Mouse (Mus musculus): ENCODE measurements around the gene Gm43191. TPM values are rescaled to one million over a fixed set of nuclear protein-coding genes. Genes with fewer than 3 reads are reported as not detected.

Gene Gm43191
- 0.33 TPM in 1 of 2 replicates, not detected in the other for polyA plus RNA-seq (2015; fragmentation: Nextera tagmentation; extraction: Ambion mirVana)

GRCm38 (mm10) chr3:116681160-116681559 is at the start of gene Gm43191:
Gene Gm43191 (minus strand): TSS chr3:116681260.
- Histone ChIP-seq H3K27ac (no peak within 1 kb of the TSS), H3K4me3 (no peak within 1 kb of the TSS), H3K4me1 (no peaks in the 10 kb centered on the region), H3K9ac (no peak within 1 kb of the TSS), H3K27me3 (no peaks in the 10 kb centered on the region), H3K36me3 (ENCODE audit: poor library complexity, severe bottlenecking) (0 out of 2 replicates have a peak, but pooled peaks cover 3% of the 10 kb centered on the region), H3K9me3 (replicated peaks) (no peaks in the 10 kb centered on the region), H3K4me2 (no peak within 1 kb of the TSS)
- 86% methylated on average over 1 of the region's 1 CpGs for WGBS
- ATAC-seq, result no peak

GRCm38 (mm10) chr3:116729483-116730174 is 48.6 kb upstream of the Gm43191 start:
- no peaks in the 10 kb centered on the region for H3K36me3 ChIP-seq (ENCODE audit: poor library complexity, severe bottlenecking)
- no peak overlapping the region for H3K4me2 ChIP-seq
- 45% methylated on average over 2 of the region's 2 CpGs for WGBS
- ATAC-seq, result no peak
- H3K4me3 ChIP-seq, result no peak overlapping the region
- H3K27me3 ChIP-seq, result no peaks in the 10 kb centered on the region
- H3K4me1 ChIP-seq, result peaks cover 7% of the 10 kb centered on the region
- H3K9me3 ChIP-seq (replicated peaks), result no peaks in the 10 kb centered on the region
- no peak overlapping the region for H3K27ac ChIP-seq
- no peak overlapping the region for H3K9ac ChIP-seq

GRCm38 (mm10) chr3:116726807-116727206 is 45.7 kb upstream of the Gm43191 start:
- no peaks in the 10 kb centered on the region for H3K27me3 ChIP-seq
- no peaks in the 10 kb centered on the region for H3K36me3 ChIP-seq (ENCODE audit: poor library complexity, severe bottlenecking)
- ATAC-seq, result no peak
- H3K4me1 ChIP-seq, result peaks cover 7% of the 10 kb centered on the region
- H3K9me3 ChIP-seq (replicated peaks), result no peaks in the 10 kb centered on the region
- H3K4me3 ChIP-seq, result no peak overlapping the region
- no peak overlapping the region for H3K27ac ChIP-seq
- WGBS, result 79% methylated on average over 9 of the region's 9 CpGs
- H3K4me2 ChIP-seq, result no peak overlapping the region
- H3K9ac ChIP-seq, result no peak overlapping the region

- Histone ChIP-seq H3K4me2 (no peak overlapping the region), H3K27ac (no peak overlapping the region), H3K4me3 (no peak overlapping the region), H3K9ac (no peak overlapping the region), H3K27me3 (no peaks in the 10 kb centered on the region), H3K9me3 (replicated peaks) (no peaks in the 10 kb centered on the region), H3K4me1 (no peaks in the 10 kb centered on the region), H3K36me3 (ENCODE audit: poor library complexity, severe bottlenecking) (no peaks in the 10 kb centered on the region)
- ATAC-seq, result no peak
- WGBS, result 38% methylated on average over 10 of the region's 10 CpGs
Observed at GRCm38 (mm10) chr3:116723496-116724481, 42.7 kb upstream of the Gm43191 start.

- Histone ChIP-seq H3K27ac (no peak overlapping the region), H3K4me3 (no peak overlapping the region)
- 86% methylated on average over 4 of the region's 4 CpGs for WGBS
Observed at GRCm38 (mm10) chr3:116722980-116723379, 41.9 kb upstream of the Gm43191 start.

GRCm38 (mm10) chr3:116718951-116719350 is 37.9 kb upstream of the Gm43191 start:
- H3K27ac ChIP-seq, result no peak overlapping the region
- no peak overlapping the region for H3K4me2 ChIP-seq
- no peaks in the 10 kb centered on the region for H3K36me3 ChIP-seq (ENCODE audit: poor library complexity, severe bottlenecking)
- no peak overlapping the region for H3K4me3 ChIP-seq
- no peak overlapping the region for H3K9ac ChIP-seq
- no peak for ATAC-seq
- peaks cover under 1% of the 10 kb centered on the region; the same call in 1 of the 2 replicates for H3K27me3 ChIP-seq
- 74% methylated on average over 3 of the region's 3 CpGs for WGBS
- H3K4me1 ChIP-seq, result no peaks in the 10 kb centered on the region
- H3K9me3 ChIP-seq (replicated peaks), result no peaks in the 10 kb centered on the region

More at GRCm38 (mm10) chr3:116722980-116723379, 41.9 kb upstream of the Gm43191 start:
- no peak overlapping the region for H3K4me2 ChIP-seq
- no peak overlapping the region for H3K9ac ChIP-seq
- H3K4me1 ChIP-seq, result no peaks in the 10 kb centered on the region
- H3K36me3 ChIP-seq (ENCODE audit: poor library complexity, severe bottlenecking), result no peaks in the 10 kb centered on the region
- no peak for ATAC-seq
- no peaks in the 10 kb centered on the region for H3K9me3 ChIP-seq (replicated peaks)
- no peaks in the 10 kb centered on the region for H3K27me3 ChIP-seq

- Histone ChIP-seq H3K9ac (no peak overlapping the region), H3K9me3 (replicated peaks) (no peaks in the 10 kb centered on the region), H3K4me3 (peak overlapping the region; percentile 87; the same call in 1 of the 2 replicates)
Observed at GRCm38 (mm10) chr3:116713031-116713430, 32.0 kb upstream of the Gm43191 start.

GRCm38 (mm10) chr3:116712436-116712881 is 31.4 kb upstream of the Gm43191 start, which contains the start of gene Slc35a3:
Gene Slc35a3 (minus strand): TSS chr3:116712831.
- no peaks in the 10 kb centered on the region for H3K36me3 ChIP-seq (ENCODE audit: poor library complexity, severe bottlenecking)
- ATAC-seq, result peak; percentile 46
- peak within 1 kb of the TSS; percentile 23; the same call in 1 of the 2 replicates for H3K27ac ChIP-seq
- peaks cover 15% of the 10 kb centered on the region for H3K27me3 ChIP-seq
- H3K9me3 ChIP-seq (replicated peaks), result no peaks in the 10 kb centered on the region
- 3% methylated on average over 8 of the region's 8 CpGs for WGBS
- peak within 1 kb of the TSS; percentile 87 for H3K4me3 ChIP-seq
- peaks cover 14% of the 10 kb centered on the region for H3K4me1 ChIP-seq
- peak within 1 kb of the TSS; percentile 81 for H3K9ac ChIP-seq
- peak within 1 kb of the TSS; percentile 80 for H3K4me2 ChIP-seq

More at GRCm38 (mm10) chr3:116713031-116713430, 32.0 kb upstream of the Gm43191 start:
- H3K27ac ChIP-seq, result no peak overlapping the region
- ATAC-seq, result no peak
- H3K4me1 ChIP-seq, result peaks cover 14% of the 10 kb centered on the region
- H3K36me3 ChIP-seq (ENCODE audit: poor library complexity, severe bottlenecking), result no peaks in the 10 kb centered on the region
- peaks cover 15% of the 10 kb centered on the region for H3K27me3 ChIP-seq
- peak overlapping the region; percentile 80; the same call in 1 of the 2 replicates for H3K4me2 ChIP-seq
- WGBS, result 39% methylated on average over 5 of the region's 5 CpGs

- H3K4me1 ChIP-seq, result peaks cover 14% of the 10 kb centered on the region
- ATAC-seq, result peak; percentile 86
- H3K4me2 ChIP-seq, result peak overlapping the region; percentile 80
- H3K4me3 ChIP-seq, result peak overlapping the region; percentile 87
- H3K36me3 ChIP-seq (ENCODE audit: poor library complexity, severe bottlenecking), result no peaks in the 10 kb centered on the region
- under 1% methylated on average over 85 of the region's 85 CpGs for WGBS
- peaks cover 15% of the 10 kb centered on the region for H3K27me3 ChIP-seq
- H3K27ac ChIP-seq, result peak overlapping the region; percentile 23; the same call in 1 of the 2 replicates
- no peaks in the 10 kb centered on the region for H3K9me3 ChIP-seq (replicated peaks)
- H3K9ac ChIP-seq, result peak overlapping the region; percentile 81
Observed at GRCm38 (mm10) chr3:116711624-116712435, 30.8 kb upstream of the Gm43191 start.

- Histone ChIP-seq H3K27me3 (peaks cover 15% of the 10 kb centered on the region), H3K36me3 (ENCODE audit: poor library complexity, severe bottlenecking) (no peaks in the 10 kb centered on the region), H3K27ac (no peak overlapping the region), H3K4me2 (peak overlapping the region; percentile 80), H3K4me3 (peak overlapping the region; percentile 87), H3K9ac (peak overlapping the region; percentile 81; the same call in 1 of the 2 replicates), H3K4me1 (peaks cover 14% of the 10 kb centered on the region), H3K9me3 (replicated peaks) (no peaks in the 10 kb centered on the region)
- ATAC-seq, result no peak
- WGBS, result 62% methylated on average over 9 of the region's 9 CpGs
Observed at GRCm38 (mm10) chr3:116710941-116711340, 29.9 kb upstream of the Gm43191 start.

- H3K9me3 ChIP-seq (replicated peaks), result no peaks in the 10 kb centered on the region
- 78% methylated on average over 1 of the region's 1 CpGs for WGBS
Observed at GRCm38 (mm10) chr3:116705637-116706204, 24.7 kb upstream of the Gm43191 start.

More at GRCm38 (mm10) chr3:116705637-116706204, 24.7 kb upstream of the Gm43191 start:
- Histone ChIP-seq H3K4me3 (no peak overlapping the region), H3K4me1 (peaks cover under 1% of the 10 kb centered on the region; the same call in 1 of the 2 replicates), H3K4me2 (no peak overlapping the region), H3K27me3 (no peaks in the 10 kb centered on the region), H3K9ac (no peak overlapping the region), H3K27ac (no peak overlapping the region), H3K36me3 (ENCODE audit: poor library complexity, severe bottlenecking) (no peaks in the 10 kb centered on the region)
- no peak for ATAC-seq
